Mouse (Mus musculus): Measurements from ENCODE around the gene Ptprg.
"Not testable (repeated sequence)": the region's sequence is repeated elsewhere in the genome, so short reads cannot be mapped to it uniquely, and the experiment has no call there.

Ptprg gene

DNA sequence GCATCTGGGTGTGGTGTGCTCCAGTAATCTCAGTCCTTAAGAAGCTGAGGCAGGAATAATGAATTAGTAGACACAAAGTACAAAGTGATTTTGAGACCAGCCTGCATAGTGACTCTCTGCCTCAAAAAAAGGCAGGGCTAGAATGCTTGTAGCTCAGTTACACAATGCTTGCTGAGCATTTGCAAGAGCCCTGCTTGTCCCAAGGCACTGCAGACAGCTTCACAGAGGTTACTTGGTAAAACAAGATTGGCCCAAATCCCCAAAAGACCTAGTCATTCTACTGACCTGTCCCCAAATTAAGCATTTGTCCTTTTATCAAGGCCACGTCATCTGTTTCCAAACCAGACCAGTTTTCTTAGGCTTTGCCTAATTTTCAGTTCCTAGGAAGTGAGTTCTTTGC lies 190.4 kb downstream of the Ptprg start:
- no peak for DNase-seq (ENCODE audit: low spot score in 2 of 2)

DNA sequence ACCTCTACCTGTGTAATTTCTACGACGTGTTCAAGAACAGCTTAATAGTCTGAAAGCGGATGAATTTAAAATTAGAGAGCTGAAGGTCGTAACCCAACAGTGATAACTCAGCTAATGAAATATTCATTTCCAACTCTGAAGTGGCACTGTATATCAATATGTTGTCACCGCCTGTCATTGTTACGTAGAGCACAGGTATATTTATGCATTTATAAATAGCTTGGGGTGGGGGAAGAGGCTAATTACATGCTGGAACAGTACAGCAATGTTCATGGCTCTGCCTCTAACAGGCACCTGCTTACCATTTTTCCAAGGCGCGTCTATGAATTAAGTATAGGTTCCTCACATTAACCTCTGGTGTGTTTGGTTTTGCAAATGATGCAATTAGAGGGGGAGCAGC lies 199.3 kb downstream of the Ptprg start:
- no peak for DNase-seq (ENCODE audit: low spot score in 2 of 2)

DNA sequence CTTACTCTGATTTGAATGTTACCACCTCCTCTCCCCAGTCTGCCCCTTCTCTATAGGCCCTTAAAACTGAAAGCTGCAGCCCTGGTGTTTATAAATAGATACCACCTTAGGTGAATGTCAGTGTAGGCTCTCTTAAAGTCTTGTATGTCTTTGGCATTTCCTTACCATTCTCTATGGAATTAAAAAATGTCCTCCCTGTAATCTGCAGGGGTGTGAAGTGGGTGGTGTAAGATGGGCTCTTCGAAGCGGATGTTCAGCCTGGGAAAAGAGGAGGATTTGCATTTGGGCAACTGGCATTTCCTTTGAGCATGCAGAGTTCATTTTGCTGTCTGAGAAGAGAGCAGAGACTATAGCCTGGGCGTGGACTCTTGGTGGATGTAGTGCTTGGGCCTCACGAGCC lies 201.3 kb downstream of the Ptprg start:
- no peak for DNase-seq (ENCODE audit: low spot score in 2 of 2)

DNA sequence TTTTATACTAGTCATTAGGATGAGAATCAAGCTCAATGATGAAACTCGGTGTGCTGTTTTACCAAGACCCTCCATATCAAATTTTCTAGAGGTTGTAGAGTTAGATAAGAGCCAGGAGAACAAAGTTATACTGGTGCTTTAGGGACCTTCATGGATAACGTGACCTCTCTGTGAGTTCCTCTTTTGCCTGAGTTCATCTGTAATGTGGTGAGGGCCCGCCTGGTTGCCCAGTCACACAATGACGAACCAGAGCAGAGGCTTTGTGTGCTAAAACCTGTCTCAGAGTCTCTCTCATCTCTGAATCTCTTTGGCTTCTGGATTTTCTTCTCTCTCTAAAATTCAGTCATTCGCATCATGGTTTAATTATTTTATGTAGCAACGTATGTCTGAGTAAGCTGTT lies 204.9 kb downstream of the Ptprg start:
- no peak for DNase-seq (ENCODE audit: low spot score in 2 of 2)

DNA sequence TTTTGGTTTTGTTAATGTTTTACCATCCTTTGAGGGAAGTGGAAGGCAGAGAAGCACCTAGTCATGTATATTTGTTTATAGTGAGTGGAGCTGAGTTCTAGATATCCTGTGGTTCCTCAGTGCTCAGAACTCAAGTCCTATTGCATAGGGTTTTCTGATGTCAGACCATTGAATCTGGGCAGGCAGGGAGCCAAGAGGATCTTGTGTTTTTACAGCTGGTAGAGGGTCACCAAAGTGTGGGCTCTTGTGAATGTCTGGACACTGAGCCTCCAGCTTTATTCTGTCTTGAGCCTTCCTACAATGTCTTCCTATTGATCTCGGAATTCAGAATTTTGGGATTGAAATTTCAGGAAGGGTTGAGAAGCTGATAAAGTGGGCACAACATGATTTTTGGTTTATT lies 206.0 kb downstream of the Ptprg start:
- DNase-seq (ENCODE audit: low spot score in 2 of 2): no peak

DNA sequence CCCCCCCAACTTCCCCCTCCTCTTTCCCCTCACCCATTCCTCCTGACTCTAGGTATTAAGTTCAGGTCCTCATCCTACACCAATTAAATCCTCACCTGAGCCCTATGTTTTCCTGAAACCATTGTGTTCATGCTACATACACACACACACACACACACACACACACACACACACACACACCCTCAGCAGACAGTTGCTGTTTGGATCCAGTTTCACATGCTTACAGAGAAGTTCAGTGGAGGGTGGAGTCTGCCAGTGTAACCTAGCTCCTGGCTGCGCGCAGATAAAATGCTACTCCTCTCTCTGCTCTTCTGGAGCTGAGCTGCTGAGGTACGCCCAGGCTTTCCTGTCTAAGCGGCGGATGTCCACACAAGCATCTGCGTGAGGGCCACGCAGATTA lies 209.7 kb downstream of the Ptprg start:
- DNase-seq (ENCODE audit: low spot score in 2 of 2): no peak

DNA sequence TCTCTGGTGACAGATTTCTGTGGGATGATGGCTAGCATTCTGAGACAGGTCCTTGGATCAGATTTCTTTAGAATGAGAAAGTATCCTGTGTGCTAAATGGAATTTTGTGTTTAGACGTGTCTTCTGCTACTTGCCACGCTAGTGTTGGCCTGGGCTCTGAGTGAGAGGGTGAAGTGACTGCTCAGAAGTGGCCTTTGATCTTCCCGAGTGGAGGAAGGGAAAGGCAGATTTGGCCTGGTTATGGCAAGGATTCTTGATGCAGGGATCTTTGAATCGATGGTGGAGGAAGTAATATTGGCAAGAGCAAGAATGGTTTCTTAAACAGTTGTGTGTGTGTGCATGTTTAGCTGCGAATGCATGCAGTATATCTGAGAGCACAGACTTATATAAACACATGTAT lies 219.4 kb downstream of the Ptprg start:
- DNase-seq (ENCODE audit: low spot score in 2 of 2): no peak

DNA sequence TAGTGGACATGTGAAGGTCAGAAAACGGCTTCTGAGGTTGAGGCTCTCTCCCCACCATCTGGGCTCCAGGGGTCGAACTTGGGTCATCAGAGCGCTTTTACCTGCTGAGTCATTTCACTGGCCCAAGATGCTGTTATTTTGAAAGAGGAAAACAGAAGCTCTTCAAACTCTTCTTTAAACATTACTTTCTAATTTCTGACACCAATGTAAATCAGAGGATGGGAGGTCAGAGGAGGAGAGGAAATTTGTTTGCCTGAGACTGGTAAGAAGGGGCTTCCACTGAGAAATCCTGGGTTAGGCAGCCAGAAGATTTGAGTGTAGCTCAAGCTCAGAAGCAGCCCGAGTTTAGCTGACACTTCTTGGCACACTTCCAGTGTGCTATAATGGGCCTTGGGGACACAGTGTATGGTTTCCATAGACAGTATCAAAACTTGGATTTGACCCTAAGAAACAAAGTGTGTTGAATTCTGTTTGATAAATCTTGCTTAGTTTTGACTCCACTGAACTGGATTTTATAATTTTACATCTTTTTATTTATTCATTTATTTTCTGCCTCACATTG lies 221.2 kb downstream of the Ptprg start:
- DNase-seq (ENCODE audit: low spot score in 2 of 2): no peak

DNA sequence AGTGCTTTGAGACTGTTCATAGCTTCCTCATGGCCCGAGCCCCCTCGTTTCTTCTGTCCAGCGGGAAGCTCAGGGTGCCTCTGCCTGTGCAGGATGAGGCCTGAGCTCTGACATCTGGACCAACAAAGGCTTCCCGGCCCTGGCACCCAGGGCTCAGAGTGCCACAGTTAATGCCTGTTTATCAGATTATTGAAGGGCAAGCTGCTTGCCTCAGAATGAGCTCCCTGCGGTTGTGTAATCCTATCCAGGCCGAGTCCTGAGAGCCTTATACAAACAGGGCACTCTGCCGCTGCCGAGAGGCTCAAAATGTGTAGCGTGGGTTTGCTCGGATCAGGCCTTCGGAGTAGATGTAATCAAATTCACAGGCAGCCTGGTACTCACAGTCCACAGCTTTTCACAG lies 221.9 kb downstream of the Ptprg start:
- DNase-seq (ENCODE audit: low spot score in 2 of 2): no peak

DNA sequence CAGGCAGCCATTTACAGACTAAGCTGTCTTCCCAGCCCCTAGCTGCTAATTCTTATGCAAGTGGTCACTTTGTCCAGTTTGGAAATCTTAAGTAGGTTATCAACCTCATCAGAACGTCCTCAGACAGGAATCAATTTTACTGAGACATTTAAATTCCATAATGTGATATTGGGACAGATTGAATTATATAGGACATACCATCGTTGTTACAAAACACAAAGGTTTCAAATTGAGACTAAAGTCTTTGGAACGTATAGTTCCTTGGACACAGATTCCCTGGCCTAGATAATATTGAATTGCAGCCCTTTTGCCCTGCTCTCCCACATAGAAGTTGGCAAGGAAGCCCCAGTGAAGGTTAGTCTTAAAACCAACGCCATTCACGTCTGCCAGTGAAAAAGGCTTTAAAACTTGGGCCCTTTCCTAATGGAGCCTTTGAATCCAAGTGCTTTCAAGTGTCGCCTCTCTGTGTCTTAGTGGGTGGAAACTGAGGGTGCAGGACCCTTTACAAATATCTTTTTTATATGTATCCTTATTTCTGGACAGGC lies 222.7 kb downstream of the Ptprg start:
- no peak for DNase-seq (ENCODE audit: low spot score in 2 of 2)

DNA sequence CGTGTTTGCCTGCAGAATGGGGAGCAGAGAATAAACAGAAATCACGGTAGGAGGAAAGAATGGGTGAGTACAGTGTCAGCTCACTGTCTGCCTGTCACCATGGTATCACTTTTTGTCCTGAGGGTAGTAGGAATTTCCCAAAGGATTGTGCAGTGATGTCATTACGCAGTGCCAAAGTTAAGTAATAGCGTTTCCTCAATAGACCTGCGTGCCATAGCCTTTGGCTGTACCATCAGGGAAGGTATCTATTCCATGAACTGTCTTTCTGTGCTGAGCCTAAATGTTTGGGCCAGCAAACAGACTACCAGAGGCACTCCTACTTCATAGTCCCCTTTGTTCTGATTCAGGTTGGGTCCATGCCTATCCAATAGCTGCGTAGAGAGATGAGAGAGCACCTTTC lies 223.2 kb downstream of the Ptprg start:
- DNase-seq (ENCODE audit: low spot score in 2 of 2): no peak

DNA sequence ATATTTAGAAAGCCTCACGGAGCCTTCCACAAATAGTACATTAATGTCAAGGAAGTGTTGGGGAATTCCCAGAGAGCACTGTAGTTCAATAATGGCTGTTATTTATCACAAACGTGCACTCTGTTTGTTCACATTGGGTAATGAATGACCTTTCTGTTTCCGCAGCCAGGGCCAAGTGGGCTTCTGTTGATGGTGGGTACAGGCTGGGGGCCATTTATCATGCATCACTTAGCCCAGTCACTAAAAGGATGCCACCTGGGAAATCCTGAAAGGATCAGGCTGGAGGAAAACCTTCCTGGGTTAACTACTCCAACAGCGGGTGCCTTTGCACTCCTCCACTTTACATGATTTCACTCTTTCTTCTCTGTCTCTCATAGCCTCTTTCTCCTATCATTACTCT lies 237.9 kb downstream of the Ptprg start:
- no peak for DNase-seq (ENCODE audit: low spot score in 2 of 2)

DNA sequence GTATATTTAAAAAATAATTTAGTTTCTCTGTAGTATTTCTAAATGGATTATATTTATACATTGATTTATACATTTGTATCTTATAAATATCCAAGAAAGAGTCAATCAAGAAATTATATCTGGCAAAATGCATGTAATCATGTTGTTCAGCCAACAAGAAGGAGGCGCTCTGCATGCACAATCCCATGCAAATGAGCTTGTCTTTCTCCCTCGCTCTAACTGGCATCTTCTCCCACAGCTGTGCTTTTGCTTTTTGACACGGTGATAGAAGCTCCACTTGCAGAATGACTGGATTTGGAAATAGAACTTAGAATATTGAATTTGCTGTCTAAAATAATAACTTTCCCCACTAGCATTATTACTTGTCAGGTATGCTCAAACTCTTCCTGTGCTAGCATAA lies 240.5 kb downstream of the Ptprg start:
- no peak for DNase-seq (ENCODE audit: low spot score in 2 of 2)

DNA sequence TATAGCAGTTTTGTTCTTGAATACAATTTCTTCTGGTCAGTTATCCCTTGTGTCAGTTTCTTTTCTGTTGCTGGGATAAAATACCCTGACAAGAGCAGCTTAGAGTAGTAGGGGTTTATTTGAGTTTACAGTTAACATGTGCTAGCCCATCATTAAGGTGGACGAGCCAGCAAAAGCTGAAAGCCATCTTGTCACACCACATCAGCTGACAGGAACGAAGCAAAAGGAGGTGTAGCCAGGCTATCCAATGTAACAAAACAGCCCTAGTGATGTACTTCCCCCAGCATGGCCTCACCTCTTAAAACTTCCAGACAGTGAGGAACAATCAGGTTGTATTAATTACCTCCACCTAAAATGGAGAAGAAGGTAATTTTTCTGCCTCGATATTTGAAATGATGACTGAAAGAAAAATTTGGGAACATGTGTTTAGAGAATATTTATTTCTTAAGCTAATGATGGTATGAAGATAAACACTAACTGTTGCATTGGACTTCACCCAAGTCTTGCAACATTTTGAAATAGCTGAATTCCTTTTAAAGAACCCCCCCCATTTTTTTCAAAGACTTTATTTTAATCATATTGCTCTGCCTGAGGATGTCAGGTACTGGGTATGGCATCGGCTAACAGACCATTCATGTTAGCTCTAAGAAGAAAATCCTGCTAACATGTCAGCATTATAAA lies 249.2 kb downstream of the Ptprg start:
- DNase-seq (ENCODE audit: low spot score in 2 of 2): no peak

DNA sequence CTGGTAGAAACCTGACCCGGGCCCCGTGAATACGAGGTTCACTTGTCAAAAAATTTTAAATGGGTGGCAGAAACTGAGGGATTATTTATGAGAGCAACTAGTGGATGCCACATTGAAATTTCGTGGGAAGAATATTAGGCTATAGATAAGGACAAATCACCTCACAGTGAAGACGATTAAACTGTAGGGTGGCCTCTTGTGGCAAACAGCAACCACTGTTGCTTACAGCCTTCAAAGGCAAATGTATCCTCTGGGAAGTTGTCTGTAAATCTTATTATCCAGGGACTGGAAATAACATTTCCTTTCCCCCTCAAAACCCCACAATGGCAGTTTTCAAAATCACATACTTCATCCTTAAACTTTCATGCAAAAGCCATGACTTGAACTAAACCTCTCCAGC lies 253.3 kb downstream of the Ptprg start:
- DNase-seq (ENCODE audit: low spot score in 2 of 2): no peak

DNA sequence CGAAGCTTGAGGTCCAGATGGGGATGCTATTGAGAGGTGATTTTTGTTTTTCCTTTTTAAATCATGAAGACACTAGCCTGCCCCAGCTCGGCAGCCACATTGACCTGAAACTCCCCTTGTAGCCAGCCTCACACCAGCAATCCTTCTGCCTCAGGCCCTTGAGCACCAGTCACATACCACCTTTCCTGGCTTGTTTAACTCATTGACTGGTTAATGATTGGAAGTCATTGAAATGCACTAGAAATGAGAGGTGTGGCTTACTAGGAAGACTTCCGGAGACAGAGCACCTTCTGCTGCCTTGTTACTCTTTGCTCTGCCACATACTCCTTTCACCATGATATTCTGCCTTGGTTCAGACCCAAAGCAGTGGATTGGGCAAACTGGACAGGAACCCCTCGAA lies 254.1 kb downstream of the Ptprg start:
- no peak for DNase-seq (ENCODE audit: low spot score in 2 of 2)

DNA sequence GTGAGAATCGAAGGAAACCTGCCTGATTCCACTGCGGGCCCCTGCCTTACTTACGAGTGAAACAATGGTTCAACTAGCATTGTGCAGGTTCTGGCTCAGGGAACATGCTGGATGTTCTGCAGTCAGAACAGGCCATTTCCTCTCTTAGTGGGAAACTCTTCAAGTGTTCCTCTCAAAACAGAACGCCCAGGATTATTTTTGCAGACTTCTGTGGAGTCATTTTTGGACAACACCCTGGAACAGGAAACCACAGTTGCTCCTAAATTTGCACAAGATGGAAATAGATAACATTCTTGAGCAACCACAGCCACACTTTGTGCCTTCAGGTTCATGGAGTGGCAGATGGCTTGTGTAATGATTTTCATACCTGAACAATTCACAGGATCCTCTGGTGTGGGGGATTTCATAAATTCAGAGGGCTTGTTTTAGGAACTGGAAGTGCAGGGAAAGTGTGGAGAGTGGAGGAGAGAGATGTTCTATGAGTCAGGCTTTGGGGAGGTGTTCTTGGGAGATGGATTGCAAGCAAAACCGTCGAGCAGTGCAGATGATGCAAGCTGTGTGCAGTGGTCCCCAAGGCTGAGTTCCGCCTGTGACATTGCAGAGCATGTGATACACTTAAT lies 257.9 kb downstream of the Ptprg start:
- DNase-seq (ENCODE audit: low spot score in 2 of 2): no peak

DNA sequence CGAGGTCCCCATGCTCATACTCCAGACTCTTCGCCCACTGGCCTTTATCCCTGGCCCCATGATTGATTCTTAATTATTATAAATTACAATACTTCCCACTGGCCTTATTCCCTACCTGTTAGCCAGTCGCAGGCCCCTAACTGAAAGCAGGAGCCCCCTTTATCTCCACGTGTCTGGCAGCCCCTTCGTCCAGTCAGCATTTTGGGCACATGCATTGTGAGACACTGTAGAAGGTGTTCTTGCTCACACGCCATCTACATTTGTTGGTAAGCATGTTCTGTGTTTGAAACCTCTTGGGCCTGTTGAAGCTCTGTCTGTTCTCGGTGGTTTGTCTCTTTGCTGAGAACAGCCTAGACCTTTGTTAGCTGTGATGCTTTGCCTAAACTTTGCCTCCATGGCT lies 259.0 kb downstream of the Ptprg start:
- DNase-seq (ENCODE audit: low spot score in 2 of 2): no peak

DNA sequence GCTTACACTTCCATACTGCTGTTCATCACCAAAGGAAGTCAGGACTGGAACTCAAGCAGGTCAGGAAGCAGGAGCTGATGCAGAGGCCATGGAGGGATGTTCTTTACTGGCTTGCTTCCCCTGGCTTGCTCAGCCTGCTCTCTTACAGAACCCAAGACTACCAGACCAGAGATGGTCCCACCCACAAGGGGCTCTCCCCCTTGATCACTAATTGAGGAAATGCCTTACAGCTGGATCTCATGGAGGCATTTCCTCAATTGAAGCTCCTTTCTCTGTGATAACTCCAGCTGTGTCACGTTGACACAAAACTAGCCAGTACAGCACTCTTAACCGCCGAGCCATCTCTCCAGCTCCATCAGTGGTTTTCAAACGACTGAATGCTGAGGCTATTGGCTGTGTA lies 261.5 kb downstream of the Ptprg start:
- DNase-seq (ENCODE audit: low spot score in 2 of 2): not testable (repeated sequence)

DNA sequence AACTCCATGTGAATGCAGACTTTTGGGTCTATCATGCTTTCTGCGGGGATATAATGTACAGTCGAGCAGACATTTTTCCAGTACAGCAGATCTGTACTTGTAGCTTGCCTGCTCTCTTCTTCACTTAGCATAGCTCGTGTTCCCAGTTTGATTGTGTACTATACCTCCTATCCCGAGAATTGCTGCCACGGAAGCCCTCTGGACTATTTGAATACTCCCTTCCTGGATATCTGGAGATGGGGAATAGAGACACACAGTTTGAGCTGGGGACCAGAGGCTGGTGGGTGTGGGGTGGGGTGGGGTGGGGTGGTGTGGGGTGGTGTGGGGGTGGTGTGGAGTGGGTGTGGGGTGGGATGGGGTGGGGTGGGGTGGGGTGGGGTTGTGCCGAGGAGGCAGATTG lies 263.9 kb downstream of the Ptprg start:
- DNase-seq (ENCODE audit: low spot score in 2 of 2): no peak

DNA sequence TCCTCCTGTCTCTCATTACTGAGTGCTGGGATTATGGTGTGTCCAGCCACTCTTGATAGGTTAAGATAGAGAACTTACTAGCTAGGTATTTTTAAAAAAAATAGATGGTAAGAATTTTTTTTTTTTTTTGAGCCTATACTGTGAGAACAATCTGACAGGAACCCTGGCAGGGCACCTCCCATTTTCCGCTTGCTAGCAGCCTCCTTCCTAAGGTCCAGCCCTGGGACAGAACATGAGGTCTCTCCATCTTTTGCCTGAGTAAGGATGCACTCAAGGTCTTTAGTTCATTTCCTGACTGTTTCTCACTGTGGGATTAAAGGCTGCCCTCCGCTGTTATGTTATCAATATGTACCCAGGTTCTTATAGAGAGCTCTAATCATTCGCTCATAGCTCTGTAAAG lies 264.7 kb downstream of the Ptprg start:
- DNase-seq (ENCODE audit: low spot score in 2 of 2): no peak

DNA sequence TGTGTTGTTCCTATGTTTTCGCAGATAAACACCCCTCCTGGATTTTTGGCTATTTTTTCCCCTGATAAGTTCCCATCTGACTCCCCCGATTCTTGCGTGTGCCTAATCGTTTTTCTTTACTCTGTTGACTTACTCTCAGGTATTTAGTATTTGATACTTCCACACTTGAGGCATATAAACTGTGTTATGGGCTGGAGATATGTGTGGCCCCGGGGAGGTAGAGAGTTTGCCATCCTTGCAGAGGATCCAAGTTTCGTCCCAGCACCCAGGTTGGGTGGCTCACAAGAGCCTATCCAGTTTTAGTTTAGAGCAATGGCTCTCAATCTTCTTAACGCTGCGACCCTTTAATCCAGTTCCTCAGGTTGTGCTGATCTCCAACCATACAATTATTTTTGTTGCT lies 265.4 kb downstream of the Ptprg start:
- DNase-seq (ENCODE audit: low spot score in 2 of 2): no peak

DNA sequence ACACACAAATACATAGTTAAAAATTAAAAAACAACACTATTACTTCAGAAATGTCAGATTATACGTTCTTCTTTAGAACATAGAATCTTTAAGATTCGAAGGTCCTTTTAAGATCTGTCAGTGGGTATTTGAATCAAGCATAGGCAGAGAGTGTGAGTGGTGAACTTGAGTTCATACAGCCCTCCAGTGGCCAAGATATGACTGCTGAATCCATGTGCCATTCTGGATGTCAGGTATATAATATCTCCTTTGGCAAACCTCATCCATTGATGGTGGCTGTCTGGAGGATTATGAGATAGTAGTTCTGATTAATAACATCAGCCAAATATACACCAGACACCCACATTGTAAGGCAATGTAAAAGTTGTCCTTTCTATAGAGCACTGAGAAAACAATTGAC lies 266.0 kb downstream of the Ptprg start:
- no peak for DNase-seq (ENCODE audit: low spot score in 2 of 2)
